Mouse (Mus musculus) heart, embryonic 11.5 days (tissue): ENCODE data around the gene Ctsl. TPM values are rescaled to one million over a fixed set of nuclear protein-coding genes. Genes with fewer than 3 reads are reported as not detected.

Experiments
- ATAC-seq: fragments of 200-750 bp; cut with Nextera tagmentation; replicated peaks from 2 replicates; pipeline ENCODE4 v1.8.0; 2017; ENCODE audit warnings: moderate library complexity; ENCODE audit not compliant: insufficient number of reproducible peaks, low FRiP score, low TSS enrichment
- H3K27ac ChIP-seq: fragments of 300-500 bp; sonication (generic); 2 replicates; pipeline ENCODE4 v1.5.1; 2014; ENCODE audit warnings: mild to moderate bottlenecking, low read depth, low read length
- H3K27me3 ChIP-seq: fragments of 300-500 bp; sonication (generic); 2 replicates; pipeline ENCODE4 v1.6.1; 2014; ENCODE audit warnings: mild to moderate bottlenecking, low read length, mixed read lengths; ENCODE audit not compliant: control insufficient read depth, insufficient read depth
- H3K36me3 ChIP-seq: fragments of 300-500 bp; sonication (generic); 2 replicates; pipeline ENCODE4 v1.6.1; 2014; ENCODE audit warnings: mild to moderate bottlenecking, low read length, moderate library complexity, mixed read lengths; ENCODE audit not compliant: control insufficient read depth, insufficient read depth
- H3K4me1 ChIP-seq: fragments of 300-500 bp; sonication (generic); 2 replicates; pipeline ENCODE4 v1.6.1; 2014; ENCODE audit warnings: low read length; ENCODE audit not compliant: control insufficient read depth, insufficient read depth
- H3K4me2 ChIP-seq: fragments of 300-500 bp; sonication (generic); 2 replicates; pipeline ENCODE4 v1.6.1; 2014; ENCODE audit warnings: mild to moderate bottlenecking, moderate library complexity
- H3K4me3 ChIP-seq: fragments of 300-500 bp; sonication (generic); 2 replicates; pipeline ENCODE4 v1.5.1; 2014; ENCODE audit warnings: low read depth, low read length
- H3K9ac ChIP-seq: fragments of 300-500 bp; sonication (generic); 2 replicates; pipeline ENCODE4 v1.6.1; 2014; ENCODE audit warnings: mild to moderate bottlenecking, low read depth, low read length, moderate library complexity
- H3K9me3 ChIP-seq: fragments of 300-500 bp; sonication (generic); replicated peaks from 2 replicates; pipeline ENCODE4 v1.6.1; 2016; ENCODE audit warnings: low read length; ENCODE audit not compliant: control insufficient read depth
- WGBS: fragments of 180-500 bp; shearing (Covaris S2); extraction: QIAGEN DNeasy Blood & Tissue Kit; methylation state at CpG from one replicate; pipeline ENCODE4 v1.1.7; 2014; ENCODE audit not compliant: insufficient replicate concordance; 5-methylcytosine and 5-hydroxymethylcytosine counted together
- polyA plus RNA-seq: library from polyadenylated mRNA; unstranded; fragments of >200 nt; fragmentation: Nextera tagmentation; extraction: Ambion mirVana; gene quantifications from 2 replicates; pipeline ENCODE4 v1.2.1, GENCODE M21; 2014

Gene Ctsl
- polyA plus RNA-seq, 1 experiment from 2014 or later = 296 TPM

DNA sequence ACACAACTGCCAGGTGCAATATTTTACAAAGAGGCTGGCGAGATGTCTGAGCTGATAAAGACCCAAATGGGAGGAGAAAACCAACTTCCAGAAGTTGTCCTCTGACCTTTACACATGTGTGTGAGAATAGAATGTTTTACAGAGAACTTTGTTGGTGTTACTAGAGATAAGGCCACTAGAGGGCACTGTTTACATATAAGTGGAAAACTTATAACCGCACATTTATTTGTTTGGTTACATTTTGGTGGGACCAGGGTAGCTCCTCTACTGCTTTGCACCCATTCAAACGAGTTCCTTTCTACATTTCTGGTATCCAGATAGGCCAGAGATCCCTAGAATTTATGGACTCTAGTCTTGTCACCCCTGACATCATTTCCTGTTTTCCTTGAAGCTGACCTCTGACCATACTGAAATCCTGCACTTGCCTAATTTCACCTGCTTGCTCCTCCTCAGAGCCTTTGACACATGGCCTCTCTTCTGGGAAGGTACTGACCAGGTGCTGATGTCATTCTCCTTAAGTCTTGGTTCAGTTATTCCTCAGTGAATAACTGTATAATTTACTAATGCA lies 55.1 kb downstream of the Ctsl start:
- Histone ChIP-seq H3K9me3 (no peaks in the 10 kb centered on the region), H3K36me3 (no peaks in the 10 kb centered on the region), H3K27me3 (no peaks in the 10 kb centered on the region), H3K4me1 (peaks cover 4% of the 10 kb centered on the region; the same call in 1 of the 2 replicates), H3K4me3 (no peak overlapping the region), H3K9ac (no peak overlapping the region), H3K4me2 (no peak overlapping the region), H3K27ac (no peak overlapping the region)
- WGBS = 2% methylated on average over 3 of the region's 3 CpGs
- no peak for ATAC-seq

DNA sequence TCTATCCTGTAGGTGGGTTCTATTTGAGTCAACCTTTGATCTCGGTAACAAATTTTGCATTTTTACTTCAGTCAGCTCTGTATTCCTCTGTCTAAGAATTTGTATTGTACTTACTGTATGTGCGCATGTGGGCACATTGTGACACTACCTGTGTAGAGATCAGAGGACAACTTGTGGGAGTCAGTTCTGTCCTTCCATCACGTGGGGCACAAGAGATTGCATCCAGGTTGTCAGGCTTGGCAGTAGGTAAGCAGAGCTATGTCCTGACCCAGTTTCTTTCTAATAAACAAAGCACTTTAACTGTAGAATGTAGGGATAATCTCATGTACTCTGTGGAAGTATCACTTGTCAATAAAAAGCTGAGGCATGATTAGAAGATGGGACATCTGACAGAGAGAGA lies 56.6 kb downstream of the Ctsl start:
- H3K36me3 ChIP-seq = no peaks in the 10 kb centered on the region
- H3K27ac ChIP-seq = no peak overlapping the region
- 67% methylated on average over 3 of the region's 3 CpGs for WGBS
- H3K9ac ChIP-seq = no peak overlapping the region
- peaks cover 16% of the 10 kb centered on the region for H3K4me1 ChIP-seq
- no peak for ATAC-seq
- no peaks in the 10 kb centered on the region for H3K9me3 ChIP-seq
- no peaks in the 10 kb centered on the region for H3K27me3 ChIP-seq
- H3K4me2 ChIP-seq = no peak overlapping the region
- no peak overlapping the region for H3K4me3 ChIP-seq

DNA sequence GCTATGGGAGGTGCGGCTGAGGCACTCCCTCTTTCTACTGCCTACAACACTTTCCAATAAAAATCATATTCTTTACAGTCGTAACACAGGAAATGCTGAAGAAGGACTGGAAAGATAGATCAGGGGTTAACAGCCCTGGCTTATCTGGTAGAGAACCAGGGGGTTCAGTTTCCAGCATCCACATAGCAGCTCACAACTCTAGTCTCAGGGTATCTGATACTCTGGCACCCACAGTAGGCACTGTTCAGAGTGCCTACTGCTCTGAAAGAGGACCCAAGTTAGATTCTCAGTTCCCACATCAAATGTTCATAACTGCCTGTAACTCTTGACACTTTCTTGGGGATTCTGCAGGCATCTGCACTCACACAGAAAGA lies 57.8 kb downstream of the Ctsl start:
- Histone ChIP-seq H3K4me2 (peak overlapping the region; percentile 62), H3K9me3 (no peaks in the 10 kb centered on the region), H3K4me3 (peak overlapping the region; percentile 76), H3K4me1 (peaks cover 16% of the 10 kb centered on the region), H3K36me3 (0 out of 2 replicates have a peak, but pooled peaks cover 4% of the 10 kb centered on the region), H3K9ac (peak overlapping the region; percentile 54; the same call in 1 of the 2 replicates), H3K27me3 (no peaks in the 10 kb centered on the region), H3K27ac (0 out of 2 replicates have a peak overlapping the region, but pooled peaks have one; percentile 10)
- 0% methylated on average over 2 of the region's 2 CpGs for WGBS
- ATAC-seq = no peak; the same call in 1 of the 2 replicates

DNA sequence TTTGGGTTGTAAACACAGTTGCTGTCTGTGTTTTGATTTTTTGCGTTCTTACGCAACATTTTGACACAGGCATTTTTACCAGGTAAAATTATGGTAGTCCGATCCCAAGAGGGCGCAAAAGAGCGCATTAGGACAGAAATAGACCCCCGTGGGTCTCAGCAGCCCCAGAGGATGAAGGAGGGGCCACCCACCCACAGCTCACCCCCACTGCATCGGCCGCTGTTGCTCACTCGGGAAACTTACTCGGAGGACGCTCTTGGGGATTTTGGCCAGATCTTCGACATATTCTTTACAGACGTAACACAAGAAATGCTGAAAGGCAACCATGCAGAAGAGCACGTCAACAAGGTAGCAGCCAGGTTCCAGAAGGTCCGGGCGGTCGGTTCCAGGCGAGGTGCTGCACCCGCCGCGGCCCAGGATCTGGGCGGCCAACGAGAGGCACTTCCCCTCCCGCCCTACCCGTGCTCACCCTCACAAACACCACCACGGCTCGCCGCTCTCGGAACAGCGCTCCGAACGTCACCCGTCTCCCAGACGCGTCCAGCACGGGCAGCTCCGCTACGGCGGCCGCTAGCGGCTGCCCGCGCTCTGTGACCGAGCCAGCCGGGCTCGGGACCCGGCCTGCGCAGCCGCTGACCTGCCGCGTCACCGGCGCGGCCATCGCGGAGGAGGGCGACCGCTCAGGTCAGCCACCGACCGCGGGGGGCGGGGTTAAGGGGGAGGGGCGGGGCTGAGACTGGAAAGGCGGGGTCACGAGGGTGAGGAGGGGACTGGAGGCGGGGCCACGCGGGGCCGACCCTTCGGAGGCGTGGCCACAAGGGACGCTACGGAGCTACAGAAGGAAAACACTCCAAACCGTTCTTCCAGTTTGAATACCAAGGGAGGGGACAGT lies 58.4 kb downstream of the Ctsl start, which contains the start of gene Aaed1:
Gene Aaed1, minus strand, starts transcription at position 687 of the 892 bp plus-strand sequence.
- ATAC-seq = peak; percentile 93
- WGBS = under 1% methylated on average over 62 of the region's 74 CpGs
- peak within 1 kb of the TSS; percentile 90 for H3K9ac ChIP-seq

DNA sequence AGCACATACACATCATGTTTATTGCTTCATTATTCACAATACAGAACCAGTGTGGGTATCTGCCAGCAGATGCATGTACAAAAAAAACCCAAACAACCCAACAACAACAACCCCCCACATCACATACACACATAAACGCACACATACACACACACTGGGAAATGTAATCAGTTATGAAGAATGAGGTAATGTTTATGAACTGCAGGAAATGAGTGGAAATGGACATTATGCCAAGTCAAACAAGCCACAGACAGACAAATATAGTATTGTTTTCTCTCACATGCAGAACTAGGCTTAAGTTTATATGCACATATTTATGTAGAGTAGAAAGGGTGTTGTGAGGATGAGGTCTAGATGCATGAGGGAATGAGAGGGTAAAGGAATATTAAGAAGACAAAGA lies 59.4 kb downstream of the Ctsl start:
- no peak for ATAC-seq
- Histone ChIP-seq H3K4me3 (peak overlapping the region; percentile 76), H3K4me1 (peaks cover 16% of the 10 kb centered on the region), H3K9me3 (no peaks in the 10 kb centered on the region), H3K9ac (no peak overlapping the region), H3K27me3 (no peaks in the 10 kb centered on the region), H3K27ac (peak overlapping the region; percentile 98), H3K36me3 (0 out of 2 replicates have a peak, but pooled peaks cover 6% of the 10 kb centered on the region), H3K4me2 (peak overlapping the region; percentile 62)
- 55% methylated on average over 1 of the region's 1 CpGs for WGBS

More for the DNA sequence above, 58.4 kb downstream of the Ctsl start, which contains the start of gene Aaed1:
- Histone ChIP-seq H3K4me1 (peaks cover 16% of the 10 kb centered on the region), H3K4me3 (peak within 1 kb of the TSS; percentile 76), H3K4me2 (peak within 1 kb of the TSS; percentile 62), H3K27ac (peak within 1 kb of the TSS; percentile 98), H3K36me3 (0 out of 2 replicates have a peak, but pooled peaks cover 6% of the 10 kb centered on the region), H3K9me3 (no peaks in the 10 kb centered on the region), H3K27me3 (no peaks in the 10 kb centered on the region)

DNA sequence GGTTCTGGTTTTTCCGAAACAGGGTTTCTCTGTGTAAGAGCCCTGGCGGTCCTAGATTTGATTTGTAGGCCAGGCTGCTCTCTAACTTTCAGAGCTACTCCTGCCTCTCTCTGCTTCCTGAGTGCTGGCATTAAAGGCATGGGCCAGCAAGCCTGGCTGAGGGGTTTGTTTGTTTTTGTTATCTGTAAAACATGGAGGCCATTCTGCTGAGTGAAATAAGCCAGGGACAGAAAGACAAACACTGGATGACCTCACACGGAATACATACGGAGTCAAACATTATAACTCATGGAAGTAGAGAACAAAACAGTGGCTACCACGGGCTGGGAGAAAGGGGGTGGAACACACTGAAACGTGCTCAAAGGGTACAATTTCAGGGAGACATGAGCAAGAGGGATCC lies 60.1 kb downstream of the Ctsl start:
- Histone ChIP-seq H3K27ac (peak overlapping the region; percentile 59), H3K4me3 (peak overlapping the region; percentile 76; the same call in 1 of the 2 replicates), H3K4me2 (peak overlapping the region; percentile 62), H3K9ac (no peak overlapping the region), H3K4me1 (peaks cover 16% of the 10 kb centered on the region), H3K9me3 (no peaks in the 10 kb centered on the region), H3K27me3 (no peaks in the 10 kb centered on the region), H3K36me3 (0 out of 2 replicates have a peak, but pooled peaks cover 6% of the 10 kb centered on the region)
- ATAC-seq = no peak
- WGBS = 33% methylated on average over 6 of the region's 6 CpGs

DNA sequence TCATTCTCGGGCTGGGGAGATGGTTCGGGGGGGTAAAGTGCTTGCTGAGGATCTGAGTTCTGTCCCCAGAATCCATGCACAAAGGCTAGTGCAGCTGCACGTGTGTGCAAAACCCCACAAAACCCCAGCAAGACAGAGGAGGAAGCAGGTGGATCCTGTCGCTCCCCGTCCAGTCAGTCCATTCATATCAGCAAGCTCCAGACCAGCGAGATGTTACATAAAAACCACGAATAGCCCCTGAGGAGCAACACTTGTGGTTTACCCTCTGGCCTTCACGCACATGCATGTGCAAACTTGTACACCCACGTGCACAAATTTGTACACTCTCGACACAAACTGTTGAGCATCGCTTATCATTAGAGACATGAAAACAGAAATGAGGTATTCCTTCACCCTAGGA lies 60.8 kb downstream of the Ctsl start:
- Histone ChIP-seq H3K4me2 (peak overlapping the region; percentile 62), H3K4me3 (no peak overlapping the region)
- 49% methylated on average over 11 of the region's 11 CpGs for WGBS

More for the DNA sequence above, 60.8 kb downstream of the Ctsl start:
- no peak overlapping the region for H3K9ac ChIP-seq
- peaks cover 16% of the 10 kb centered on the region for H3K4me1 ChIP-seq
- ATAC-seq = no peak
- peak overlapping the region; percentile 59; the same call in 1 of the 2 replicates for H3K27ac ChIP-seq
- H3K27me3 ChIP-seq = no peaks in the 10 kb centered on the region
- H3K9me3 ChIP-seq = no peaks in the 10 kb centered on the region
- H3K36me3 ChIP-seq = 0 out of 2 replicates have a peak, but pooled peaks cover 6% of the 10 kb centered on the region
